Mouse (Mus musculus): ENCODE results near the gene Lgals3.

- TF ChIP-seq POLR2A (IDR thresholded peaks at IDR 0.05; ENCODE audit: low read depth, low read length), result no peak
- no peak for TF ChIP-seq CTCF (IDR thresholded peaks at IDR 0.05; ENCODE audit: extremely low read depth, insufficient read depth, insufficient read length, insufficient replicate concordance)
Observed at GRCm38 (mm10) chr14:47352272-47352671, 15.3 kb upstream of the Lgals3 start.
